Mouse (Mus musculus): Measurements from ENCODE around the gene Syt2.

- no peak for TF ChIP-seq CTCF (IDR thresholded peaks at IDR 0.05; ENCODE audit: low read depth)
- no peak for TF ChIP-seq EP300 (IDR thresholded peaks at IDR 0.05; ENCODE audit: low read depth)
These were observed 42.4 kb upstream of the Syt2 start for GRCm38 (mm10) chr1:134604086-134604485.

All from liver, embryonic 14.5 days (tissue).